Mouse (Mus musculus) heart, embryonic 11.5 days (tissue): Measurements from ENCODE around the gene Rpl14. TPM values are rescaled to one million over a fixed set of nuclear protein-coding genes. Genes with fewer than 3 reads are reported as not detected.
"Not testable (repeated sequence)": the region's sequence is repeated elsewhere in the genome, so short reads cannot be mapped to it uniquely, and the experiment has no call there.

Experiments used
- ATAC-seq: fragments of 200-750 bp; cut with Nextera tagmentation; replicated peaks from 2 replicates; pipeline ENCODE4 v1.8.0; 2017; ENCODE audit warnings: moderate library complexity; ENCODE audit not compliant: insufficient number of reproducible peaks, low FRiP score, low TSS enrichment
- H3K27ac ChIP-seq: fragments of 300-500 bp; sonication (generic); 2 replicates; pipeline ENCODE4 v1.5.1; 2014; ENCODE audit warnings: mild to moderate bottlenecking, low read depth, low read length
- H3K27me3 ChIP-seq: fragments of 300-500 bp; sonication (generic); 2 replicates; pipeline ENCODE4 v1.6.1; 2014; ENCODE audit warnings: mild to moderate bottlenecking, low read length, mixed read lengths; ENCODE audit not compliant: control insufficient read depth, insufficient read depth
- H3K36me3 ChIP-seq: fragments of 300-500 bp; sonication (generic); 2 replicates; pipeline ENCODE4 v1.6.1; 2014; ENCODE audit warnings: mild to moderate bottlenecking, low read length, moderate library complexity, mixed read lengths; ENCODE audit not compliant: control insufficient read depth, insufficient read depth
- H3K4me1 ChIP-seq: fragments of 300-500 bp; sonication (generic); 2 replicates; pipeline ENCODE4 v1.6.1; 2014; ENCODE audit warnings: low read length; ENCODE audit not compliant: control insufficient read depth, insufficient read depth
- H3K4me2 ChIP-seq: fragments of 300-500 bp; sonication (generic); 2 replicates; pipeline ENCODE4 v1.6.1; 2014; ENCODE audit warnings: mild to moderate bottlenecking, moderate library complexity
- H3K4me3 ChIP-seq: fragments of 300-500 bp; sonication (generic); 2 replicates; pipeline ENCODE4 v1.5.1; 2014; ENCODE audit warnings: low read depth, low read length
- H3K9ac ChIP-seq: fragments of 300-500 bp; sonication (generic); 2 replicates; pipeline ENCODE4 v1.6.1; 2014; ENCODE audit warnings: mild to moderate bottlenecking, low read depth, low read length, moderate library complexity
- H3K9me3 ChIP-seq: fragments of 300-500 bp; sonication (generic); replicated peaks from 2 replicates; pipeline ENCODE4 v1.6.1; 2016; ENCODE audit warnings: low read length; ENCODE audit not compliant: control insufficient read depth
- WGBS: fragments of 180-500 bp; shearing (Covaris S2); extraction: QIAGEN DNeasy Blood & Tissue Kit; methylation state at CpG from one replicate; pipeline ENCODE4 v1.1.7; 2014; ENCODE audit not compliant: insufficient replicate concordance; 5-methylcytosine and 5-hydroxymethylcytosine counted together
- polyA plus RNA-seq: library from polyadenylated mRNA; unstranded; fragments of >200 nt; fragmentation: Nextera tagmentation; extraction: Ambion mirVana; gene quantifications from 2 replicates; pipeline ENCODE4 v1.2.1, GENCODE M21; 2014

The Rpl14 gene
- 644 and 729 TPM in 2 replicates for polyA plus RNA-seq

DNA sequence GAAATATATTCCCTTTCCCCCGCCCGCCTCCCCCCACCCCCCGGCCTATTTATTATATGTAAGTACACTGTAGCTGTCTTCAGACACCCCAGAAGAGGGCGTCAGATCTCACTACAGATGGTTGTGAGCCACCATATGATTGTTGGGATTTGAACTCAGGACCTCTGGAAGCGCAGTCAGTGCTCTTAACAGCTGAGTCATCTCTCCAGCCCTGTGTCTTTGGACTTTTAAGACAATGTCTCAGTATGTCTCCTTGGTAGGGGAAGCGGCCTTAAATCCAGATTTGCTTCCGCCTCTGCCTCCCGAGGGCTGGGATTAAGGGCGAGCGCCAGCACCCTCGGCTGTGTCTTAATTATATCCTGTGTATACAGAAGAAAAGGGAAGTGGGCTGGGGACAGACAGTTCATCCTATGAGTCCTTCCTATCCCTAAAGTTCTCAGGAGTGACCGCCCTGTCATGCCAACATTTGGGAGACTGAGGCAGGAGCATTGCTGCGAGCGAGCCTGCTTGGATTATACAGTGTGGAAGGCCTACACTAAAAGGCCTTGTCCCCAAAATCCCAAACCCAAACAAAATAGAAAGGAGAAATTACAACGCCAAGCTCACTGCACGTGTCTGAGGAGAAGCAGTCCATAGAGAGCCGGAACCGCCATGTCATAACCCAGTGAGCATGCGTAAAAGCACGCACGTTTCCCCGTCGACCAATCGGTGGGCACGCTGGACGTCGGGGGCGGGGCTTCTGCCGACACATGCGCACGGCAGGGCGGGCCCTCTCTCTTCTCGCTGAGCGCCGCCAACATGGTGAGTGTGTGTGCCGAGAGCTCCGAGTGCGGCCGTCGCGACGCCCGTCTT lies at the start of gene Rpl14:
Gene Rpl14, plus strand, starts transcription at position 704 of the 852 bp plus-strand sequence.
- Histone ChIP-seq H3K36me3 (peaks cover 19% of the 10 kb centered on the region), H3K4me2 (peak within 1 kb of the TSS; percentile 86), H3K27me3 (no peaks in the 10 kb centered on the region), H3K4me1 (peaks cover 12% of the 10 kb centered on the region), H3K9ac (peak within 1 kb of the TSS; percentile 97), H3K4me3 (peak within 1 kb of the TSS; percentile 87), H3K27ac (peak within 1 kb of the TSS; percentile 81), H3K9me3 (no peaks in the 10 kb centered on the region)
- WGBS, result 5% methylated on average over 43 of the region's 43 CpGs
- peak; percentile 90 for ATAC-seq

DNA sequence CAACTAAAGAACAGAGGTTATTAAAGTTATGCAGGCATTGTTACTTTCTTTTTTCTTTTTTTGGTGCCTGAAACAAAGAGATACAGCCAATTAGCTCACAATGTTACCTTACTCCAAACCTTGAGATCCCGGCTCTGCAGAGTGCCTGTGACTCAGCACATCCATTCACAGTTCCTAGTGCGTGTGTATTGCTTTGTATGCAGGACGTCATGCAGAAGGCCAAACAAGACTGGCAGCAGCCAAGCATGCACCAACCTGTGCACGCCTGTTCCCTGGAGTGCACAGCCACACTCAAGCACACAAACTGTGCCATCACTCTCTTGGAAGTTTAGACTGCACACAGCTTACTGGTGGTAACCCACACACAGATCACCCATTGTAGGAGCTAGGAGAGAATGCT lies 44.0 kb upstream of the Rpl14 start:
- no peak overlapping the region for H3K27ac ChIP-seq
- no peaks in the 10 kb centered on the region for H3K9me3 ChIP-seq
- no peak overlapping the region for H3K9ac ChIP-seq
- H3K4me2 ChIP-seq, result no peak overlapping the region
- H3K4me1 ChIP-seq, result no peaks in the 10 kb centered on the region
- no peaks in the 10 kb centered on the region for H3K36me3 ChIP-seq
- no peak overlapping the region for H3K4me3 ChIP-seq
- no peaks in the 10 kb centered on the region for H3K27me3 ChIP-seq
- no peak for ATAC-seq
- WGBS, result 83% methylated on average over 4 of the region's 4 CpGs

- WGBS, result 84% methylated on average over 8 of the region's 8 CpGs
- Histone ChIP-seq H3K27me3 (no peaks in the 10 kb centered on the region), H3K9ac (no peak overlapping the region), H3K4me3 (no peak overlapping the region), H3K27ac (no peak overlapping the region), H3K4me2 (no peak overlapping the region), H3K36me3 (no peaks in the 10 kb centered on the region), H3K4me1 (no peaks in the 10 kb centered on the region), H3K9me3 (no peaks in the 10 kb centered on the region)
- no peak for ATAC-seq
Measured at GRCm38 (mm10) chr9:120527919-120528318, 43.3 kb upstream of the Rpl14 start.

DNA sequence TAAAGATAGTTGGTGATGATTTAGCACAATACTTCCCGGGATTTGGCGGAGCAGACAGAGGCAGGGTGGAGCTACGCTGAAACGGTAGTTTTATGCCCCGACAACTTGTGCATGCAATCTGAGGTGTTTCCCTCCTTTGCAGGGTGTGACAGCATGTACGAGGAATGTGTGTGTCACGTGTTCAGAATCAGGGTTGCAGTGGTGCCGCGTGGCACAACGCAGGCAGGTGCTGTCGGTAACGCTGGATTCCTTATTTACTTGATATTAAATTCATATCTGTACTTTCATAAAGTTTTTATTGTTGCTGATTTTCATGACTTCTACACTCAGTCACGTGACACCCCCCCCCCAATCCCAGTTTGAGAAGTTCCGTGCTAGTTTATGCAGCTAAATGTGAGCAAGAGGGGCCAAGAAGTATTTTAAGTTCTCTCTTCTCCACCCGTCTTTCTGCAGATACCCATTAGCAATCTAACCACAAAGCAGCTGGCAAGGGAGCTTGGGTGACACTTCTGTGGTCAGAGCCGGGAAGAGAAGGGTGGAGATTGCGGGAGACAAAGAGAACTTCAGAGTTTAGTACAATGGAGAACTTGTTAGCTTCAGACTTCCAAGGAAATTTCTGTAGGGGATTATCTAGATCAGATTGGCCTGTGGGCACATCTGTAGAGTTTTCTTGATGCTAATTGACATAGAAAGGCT lies 42.3 kb upstream of the Rpl14 start:
- Histone ChIP-seq H3K27me3 (no peaks in the 10 kb centered on the region), H3K4me1 (no peaks in the 10 kb centered on the region), H3K4me3 (no peak overlapping the region), H3K36me3 (no peaks in the 10 kb centered on the region), H3K4me2 (no peak overlapping the region), H3K9ac (no peak overlapping the region), H3K9me3 (no peaks in the 10 kb centered on the region), H3K27ac (no peak overlapping the region)
- no peak for ATAC-seq
- WGBS, result 81% methylated on average over 17 of the region's 17 CpGs

GRCm38 (mm10) chr9:120530471-120530870 lies 40.8 kb upstream of the Rpl14 start:
- H3K27me3 ChIP-seq, result no peaks in the 10 kb centered on the region
- no peak for ATAC-seq
- H3K4me2 ChIP-seq, result no peak overlapping the region
- H3K9ac ChIP-seq, result no peak overlapping the region
- no peaks in the 10 kb centered on the region for H3K36me3 ChIP-seq
- no peaks in the 10 kb centered on the region for H3K4me1 ChIP-seq
- H3K27ac ChIP-seq, result no peak overlapping the region
- H3K9me3 ChIP-seq, result no peaks in the 10 kb centered on the region
- no peak overlapping the region for H3K4me3 ChIP-seq
- 77% methylated on average over 5 of the region's 5 CpGs for WGBS

DNA sequence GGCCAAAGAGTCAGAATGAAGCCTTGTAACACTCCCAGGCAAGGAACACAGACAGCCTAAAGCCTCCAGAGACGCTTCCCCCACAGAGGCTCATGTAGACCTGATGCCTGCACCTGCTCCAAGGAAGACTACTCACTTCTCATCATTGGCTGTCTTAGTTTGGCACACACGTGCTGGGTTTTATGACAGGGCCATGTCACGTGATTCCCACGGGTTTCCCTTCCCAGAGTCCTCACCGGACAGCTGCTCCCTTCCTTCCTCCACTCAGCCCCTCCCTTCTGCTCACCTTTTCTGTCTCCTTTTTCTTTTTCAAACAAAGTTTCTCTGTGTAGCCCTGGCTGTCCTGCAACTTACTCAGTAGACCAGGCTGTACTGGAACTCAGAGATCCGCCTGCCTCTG lies 39.2 kb upstream of the Rpl14 start:
- Histone ChIP-seq H3K27ac (no peak overlapping the region), H3K4me3 (no peak overlapping the region), H3K9me3 (no peaks in the 10 kb centered on the region), H3K4me2 (no peak overlapping the region), H3K9ac (no peak overlapping the region), H3K36me3 (no peaks in the 10 kb centered on the region), H3K4me1 (no peaks in the 10 kb centered on the region), H3K27me3 (no peaks in the 10 kb centered on the region)
- ATAC-seq, result no peak
- 83% methylated on average over 6 of the region's 6 CpGs for WGBS

- H3K4me3 ChIP-seq, result no peak overlapping the region
- WGBS, result 74% methylated on average over 6 of the region's 6 CpGs
- no peaks in the 10 kb centered on the region for H3K9me3 ChIP-seq
- H3K27ac ChIP-seq, result no peak overlapping the region
- H3K27me3 ChIP-seq, result no peaks in the 10 kb centered on the region
- H3K36me3 ChIP-seq, result no peaks in the 10 kb centered on the region
- no peak overlapping the region for H3K9ac ChIP-seq
- H3K4me2 ChIP-seq, result no peak overlapping the region
- ATAC-seq, result no peak
- H3K4me1 ChIP-seq, result no peaks in the 10 kb centered on the region
Measured at GRCm38 (mm10) chr9:120532691-120533090, 38.6 kb upstream of the Rpl14 start.

DNA sequence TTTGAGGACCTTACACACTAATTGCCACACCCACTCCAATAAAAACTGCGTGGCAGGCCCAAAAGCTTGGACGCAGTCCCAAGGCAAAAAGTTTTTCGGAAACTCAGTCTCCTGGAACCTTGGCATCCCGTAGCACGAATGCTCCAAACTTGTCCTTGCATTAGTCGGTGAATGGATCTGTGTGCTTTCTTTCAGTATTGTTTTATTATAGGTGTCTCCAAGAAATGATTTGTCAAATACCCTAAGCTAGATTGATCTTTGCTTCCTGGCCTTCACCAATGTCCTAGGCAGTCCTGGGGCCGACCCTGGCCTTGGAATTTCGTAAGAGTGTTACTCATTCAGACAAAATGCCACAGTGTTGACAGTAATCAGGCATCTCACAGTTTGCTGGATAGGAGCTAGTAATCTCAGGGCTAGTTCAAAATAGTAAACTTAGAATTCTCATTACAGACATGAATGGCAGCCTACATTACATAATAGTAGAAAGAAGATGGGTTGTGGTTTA lies 37.7 kb upstream of the Rpl14 start:
- not testable (repeated sequence) for H3K9me3 ChIP-seq, H3K4me1 ChIP-seq, H3K27ac ChIP-seq, H3K27me3 ChIP-seq, H3K4me3 ChIP-seq, H3K9ac ChIP-seq, ATAC-seq, H3K4me2 ChIP-seq, H3K36me3 ChIP-seq
- 87% methylated on average over 8 of the region's 8 CpGs for WGBS
